Mouse (Mus musculus) embryonic facial prominence, embryonic 14.5 days (tissue): ENCODE measurements around the gene Mia. TPM values are rescaled to one million over a fixed set of nuclear protein-coding genes. Genes with fewer than 3 reads are reported as not detected.

ENCODE experiments used
- ATAC-seq: fragments of 200-750 bp; cut with Nextera tagmentation; 2 replicates; pipeline ENCODE4 v1.8.0; 2017; ENCODE audit warnings: low read depth, moderate number of reproducible peaks, moderate TSS enrichment
- DNase-seq: peaks from one replicate; pipeline ENCODE4 v3.0.0-alpha.2; 2015; ENCODE audit warnings: low spot score
- H3K27ac ChIP-seq: fragments of 300-500 bp; sonication (generic); replicated peaks from 2 replicates; pipeline ENCODE4 v1.5.1; 2014; ENCODE audit warnings: low read depth, mild to moderate bottlenecking, low read length, moderate library complexity
- H3K27me3 ChIP-seq: fragments of 300-500 bp; sonication (generic); replicated peaks from 2 replicates; pipeline ENCODE4 v1.6.1; 2014; ENCODE audit warnings: low read length; ENCODE audit not compliant: control insufficient read depth, insufficient read depth
- H3K36me3 ChIP-seq: fragments of 300-500 bp; sonication (generic); 2 replicates; pipeline ENCODE4 v1.6.1; 2014; ENCODE audit warnings: low read length, mixed read lengths; ENCODE audit not compliant: control insufficient read depth, insufficient read depth
- H3K4me1 ChIP-seq: fragments of 300-500 bp; sonication (generic); 2 replicates; pipeline ENCODE4 v1.6.1; 2014; ENCODE audit warnings: antibody characterized with exemption, low read length; ENCODE audit not compliant: control insufficient read depth, insufficient read depth
- H3K4me2 ChIP-seq: fragments of 300-500 bp; sonication (generic); 2 replicates; pipeline ENCODE4 v1.6.1; 2014; ENCODE audit warnings: low read depth, mild to moderate bottlenecking, low read length, moderate library complexity, mixed read lengths
- H3K4me3 ChIP-seq: fragments of 300-500 bp; sonication (generic); 2 replicates; pipeline ENCODE4 v1.5.1; 2014; ENCODE audit warnings: low read depth, mild to moderate bottlenecking, low read length
- H3K9ac ChIP-seq: fragments of 300-500 bp; sonication (generic); 2 replicates; pipeline ENCODE4 v1.6.1; 2014; ENCODE audit warnings: low read depth, mild to moderate bottlenecking, low read length, moderate library complexity, mixed read lengths
- H3K9me3 ChIP-seq: fragments of 300-500 bp; sonication (generic); 2 replicates; pipeline ENCODE4 v1.6.1; 2016; ENCODE audit warnings: low read length; ENCODE audit not compliant: control insufficient read depth
- WGBS: fragments of 180-500 bp; shearing (Covaris S2); extraction: QIAGEN DNeasy Blood & Tissue Kit; methylation state at CpG from one replicate; pipeline ENCODE4 v1.1.7; 2014; 5-methylcytosine and 5-hydroxymethylcytosine counted together
- polyA plus RNA-seq: library from polyadenylated mRNA; unstranded; fragments of >200 nt; fragmentation: Nextera tagmentation; extraction: Ambion mirVana; gene quantifications from 2 replicates; pipeline ENCODE4 v1.2.1, GENCODE M21; 2014

The Mia gene
- polyA plus RNA-seq, 1 experiment from 2014 or later: 102 TPM

DNA sequence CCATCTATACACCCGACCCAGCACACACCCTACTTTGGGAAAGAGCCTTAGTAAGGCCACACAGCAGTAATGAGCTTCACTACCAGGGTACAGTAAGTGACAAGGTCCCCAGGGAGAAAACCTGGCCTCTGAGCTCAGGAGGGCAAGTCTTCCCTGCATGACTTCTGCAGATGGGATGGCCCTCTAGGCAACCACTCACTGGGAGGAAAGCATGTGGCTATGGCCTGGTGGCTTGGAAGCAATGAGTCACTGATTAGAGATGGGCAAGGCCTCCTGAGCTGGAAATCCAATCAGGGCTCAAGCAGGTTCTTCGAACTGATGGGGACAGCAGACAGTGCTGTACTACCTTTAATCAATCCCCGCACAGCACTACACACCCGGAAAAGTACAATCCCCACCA lies 19.2 kb downstream of the Mia start:
- no peak for ATAC-seq
- H3K36me3 ChIP-seq: peaks cover 61% of the 10 kb centered on the region
- peaks cover 30% of the 10 kb centered on the region for H3K4me1 ChIP-seq
- no peaks in the 10 kb centered on the region for H3K9me3 ChIP-seq
- H3K27me3 ChIP-seq: no peaks in the 10 kb centered on the region
- H3K9ac ChIP-seq: 0 out of 2 replicates have a peak overlapping the region, but pooled peaks have one; percentile 19
- 88% methylated on average over 4 of the region's 4 CpGs for WGBS
- no peak overlapping the region for H3K4me3 ChIP-seq
- H3K4me2 ChIP-seq: no peak overlapping the region
- H3K27ac ChIP-seq: no peak overlapping the region
- DNase-seq: no peak

- 84% methylated on average over 3 of the region's 3 CpGs for WGBS
- ATAC-seq: no peak
These were observed 20.0 kb downstream of the Mia start for GRCm38 (mm10) chr7:27160921-27161320.

DNA sequence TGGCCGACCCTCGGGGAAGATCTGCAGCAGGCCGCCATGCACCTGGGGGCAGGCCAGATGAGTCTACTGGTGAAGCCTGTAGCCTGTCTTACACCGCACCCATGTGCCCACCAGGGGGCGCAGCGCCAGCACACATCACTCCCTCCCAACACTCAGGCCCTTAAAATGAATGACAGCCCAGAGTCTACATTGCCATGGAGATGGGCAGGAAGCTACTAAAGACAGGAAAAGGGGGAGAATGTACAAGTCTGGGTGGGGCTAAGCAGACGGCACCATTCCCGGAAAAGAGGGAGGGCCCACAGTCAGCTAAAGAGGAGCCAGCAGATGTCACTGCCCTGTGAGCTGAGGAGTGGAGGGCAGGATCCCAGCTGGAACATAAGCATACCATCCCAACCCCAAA lies 21.1 kb downstream of the Mia start:
- ATAC-seq: peak; percentile 93
- peaks cover 56% of the 10 kb centered on the region for H3K36me3 ChIP-seq
- no peaks in the 10 kb centered on the region for H3K27me3 ChIP-seq
- no peaks in the 10 kb centered on the region for H3K9me3 ChIP-seq
- H3K4me3 ChIP-seq: no peak overlapping the region
- DNase-seq: peak; percentile 92
- WGBS: 12% methylated on average over 8 of the region's 8 CpGs
- peaks cover 22% of the 10 kb centered on the region for H3K4me1 ChIP-seq
- H3K4me2 ChIP-seq: no peak overlapping the region
- H3K9ac ChIP-seq: no peak overlapping the region; the same call in 1 of the 2 replicates
- H3K27ac ChIP-seq: no peak overlapping the region

More at GRCm38 (mm10) chr7:27160921-27161320, 20.0 kb downstream of the Mia start:
- Histone ChIP-seq H3K4me2 (no peak overlapping the region), H3K9ac (no peak overlapping the region), H3K27ac (no peak overlapping the region), H3K4me3 (no peak overlapping the region), H3K36me3 (peaks cover 61% of the 10 kb centered on the region), H3K27me3 (no peaks in the 10 kb centered on the region), H3K9me3 (no peaks in the 10 kb centered on the region), H3K4me1 (peaks cover 30% of the 10 kb centered on the region)
- no peak for DNase-seq

DNA sequence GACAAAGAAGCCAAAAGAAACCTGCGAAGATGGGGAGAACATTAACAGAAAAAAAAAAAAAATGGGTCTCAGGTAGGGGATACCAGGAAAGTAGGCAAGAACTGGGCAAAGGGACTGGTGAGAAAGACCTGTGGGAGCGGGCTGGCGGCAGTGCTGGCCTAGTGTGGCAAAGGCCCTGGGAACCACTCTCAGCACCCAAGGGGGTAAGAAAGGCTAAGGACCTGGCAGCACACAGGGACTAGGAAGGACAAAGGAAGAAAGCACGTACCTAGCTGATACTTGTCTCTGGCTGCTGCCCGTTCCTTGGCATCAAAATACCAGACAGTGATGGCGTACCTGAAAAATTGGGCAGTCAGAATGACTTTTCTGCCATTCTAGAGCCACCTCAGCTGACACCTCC lies 21.7 kb downstream of the Mia start:
- Histone ChIP-seq H3K9me3 (no peaks in the 10 kb centered on the region), H3K4me2 (no peak overlapping the region), H3K36me3 (peaks cover 50% of the 10 kb centered on the region), H3K4me3 (no peak overlapping the region), H3K27me3 (no peaks in the 10 kb centered on the region), H3K4me1 (peaks cover 18% of the 10 kb centered on the region), H3K9ac (no peak overlapping the region), H3K27ac (no peak overlapping the region)
- DNase-seq (no peak), ATAC-seq (no peak)
- 95% methylated on average over 6 of the region's 6 CpGs for WGBS

DNA sequence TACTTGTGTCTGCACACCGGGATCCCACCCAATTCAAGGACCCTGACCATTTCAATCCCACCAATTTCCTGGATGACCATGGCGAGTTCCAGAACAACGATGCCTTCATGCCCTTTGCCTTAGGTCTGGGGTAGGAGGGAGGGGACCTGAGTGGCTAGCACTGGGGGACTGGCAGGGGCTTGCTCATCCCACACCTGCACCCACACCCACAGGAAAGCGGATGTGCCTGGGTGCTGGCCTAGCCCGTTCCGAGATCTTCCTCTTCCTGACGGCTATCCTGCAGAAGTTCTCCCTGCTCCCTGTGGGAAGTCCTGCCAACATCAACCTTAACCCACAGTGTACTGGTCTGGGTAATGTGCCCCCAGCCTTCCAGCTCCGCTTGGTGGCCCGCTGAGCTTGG lies 22.8 kb downstream of the Mia start:
- 89% methylated on average over 9 of the region's 9 CpGs for WGBS
- H3K4me2 ChIP-seq: no peak overlapping the region
- no peaks in the 10 kb centered on the region for H3K27me3 ChIP-seq
- peaks cover 14% of the 10 kb centered on the region for H3K4me1 ChIP-seq
- H3K36me3 ChIP-seq: peaks cover 47% of the 10 kb centered on the region
- no peaks in the 10 kb centered on the region for H3K9me3 ChIP-seq
- DNase-seq (no peak), ATAC-seq (no peak)
- no peak overlapping the region for H3K4me3 ChIP-seq
- H3K9ac ChIP-seq: no peak overlapping the region
- H3K27ac ChIP-seq: no peak overlapping the region

DNA sequence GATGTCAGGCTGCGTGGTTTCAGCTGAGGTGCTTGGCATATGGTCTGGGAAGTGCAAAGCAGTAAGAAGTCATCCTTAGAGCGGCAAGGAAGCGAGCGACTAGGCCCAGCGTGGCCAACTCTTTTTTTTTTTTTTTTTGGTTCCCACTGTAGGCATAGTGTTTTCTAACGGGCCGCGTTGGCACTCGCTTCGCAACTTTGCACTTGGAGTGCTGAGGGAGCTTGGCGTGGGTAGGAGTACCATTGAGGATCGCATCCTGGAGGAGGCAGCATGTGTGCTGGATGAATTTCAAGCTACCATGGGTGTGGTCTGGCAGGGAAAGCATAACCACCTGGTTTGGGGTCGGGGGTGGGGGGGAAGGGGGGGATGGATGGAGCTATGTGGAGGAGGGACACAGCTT lies 25.0 kb downstream of the Mia start:
- WGBS: 77% methylated on average over 13 of the region's 13 CpGs
- Histone ChIP-seq H3K9ac (no peak overlapping the region), H3K4me2 (no peak overlapping the region), H3K4me3 (no peak overlapping the region), H3K36me3 (peaks cover 30% of the 10 kb centered on the region), H3K4me1 (peaks cover 13% of the 10 kb centered on the region), H3K27ac (no peak overlapping the region), H3K27me3 (no peaks in the 10 kb centered on the region), H3K9me3 (no peaks in the 10 kb centered on the region)
- DNase-seq: no peak
- ATAC-seq: no peak

DNA sequence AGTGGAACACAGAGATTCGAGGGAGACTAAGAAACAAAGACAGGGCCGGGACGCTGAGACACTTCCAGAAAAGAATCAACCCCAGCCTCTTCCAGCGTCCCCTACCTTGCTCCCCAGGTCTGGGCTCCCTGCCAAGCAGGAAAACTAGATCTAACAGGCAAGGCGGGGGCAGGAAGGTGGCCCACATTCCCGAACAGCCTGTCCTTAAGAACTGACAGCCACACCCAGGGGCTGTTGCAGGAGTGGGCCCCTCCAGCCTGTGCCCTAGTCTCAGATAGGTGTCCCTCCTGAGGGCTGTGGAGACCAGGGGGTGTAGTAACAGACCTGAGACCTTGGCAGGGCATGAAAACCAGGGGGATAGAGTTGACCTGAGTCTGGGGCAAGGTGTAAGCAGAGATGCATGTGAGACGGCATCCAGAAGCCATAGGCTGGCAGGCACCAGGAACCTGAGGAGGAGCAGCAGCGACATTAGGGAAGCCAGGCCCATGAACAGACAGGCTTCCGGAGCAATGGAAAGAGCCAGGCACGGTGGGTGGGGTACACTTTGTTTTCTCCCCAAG lies 27.7 kb downstream of the Mia start, which contains the start of gene Cyp2t4:
Cyp2t4 (plus strand) TSS at position 510 of the 560 bp plus-strand sequence.
- Histone ChIP-seq H3K4me3 (no peak within 1 kb of the TSS), H3K27ac (peak within 1 kb of the TSS; percentile 48; the same call in 1 of the 2 replicates), H3K27me3 (no peaks in the 10 kb centered on the region), H3K4me2 (no peak within 1 kb of the TSS), H3K9me3 (no peaks in the 10 kb centered on the region), H3K9ac (no peak within 1 kb of the TSS), H3K4me1 (peaks cover 6% of the 10 kb centered on the region; the same call in 1 of the 2 replicates), H3K36me3 (peaks cover 13% of the 10 kb centered on the region)
- ATAC-seq (peak; percentile 84), DNase-seq (peak; percentile 85)
- WGBS: 38% methylated on average over 9 of the region's 10 CpGs

- H3K9me3 ChIP-seq: 0 out of 2 replicates have a peak, but pooled peaks cover 5% of the 10 kb centered on the region
- H3K4me1 ChIP-seq: no peaks in the 10 kb centered on the region
- no peak overlapping the region for H3K4me3 ChIP-seq
- H3K4me2 ChIP-seq: no peak overlapping the region
- 49% methylated on average over 8 of the region's 8 CpGs for WGBS
- no peak overlapping the region; the same call in 1 of the 2 replicates for H3K27ac ChIP-seq
- H3K9ac ChIP-seq: no peak overlapping the region
- peak; percentile 56 for DNase-seq
- ATAC-seq: peak; percentile 83
- H3K36me3 ChIP-seq: no peaks in the 10 kb centered on the region
- no peaks in the 10 kb centered on the region for H3K27me3 ChIP-seq
These were observed 44.5 kb downstream of the Mia start for GRCm38 (mm10) chr7:27136410-27136996.

- DNase-seq: no peak
- Histone ChIP-seq H3K27ac (no peak overlapping the region), H3K27me3 (no peaks in the 10 kb centered on the region), H3K4me2 (no peak overlapping the region), H3K4me1 (no peaks in the 10 kb centered on the region), H3K36me3 (no peaks in the 10 kb centered on the region), H3K4me3 (no peak overlapping the region), H3K9me3 (no peaks in the 10 kb centered on the region), H3K9ac (no peak overlapping the region)
- ATAC-seq: no peak
- 77% methylated on average over 4 of the region's 4 CpGs for WGBS
These were observed 47.2 kb downstream of the Mia start for GRCm38 (mm10) chr7:27133757-27134156.
